Mouse (Mus musculus): Measurements from ENCODE around the gene Pkp4.
"Not testable (repeated sequence)": the region's sequence is repeated elsewhere in the genome, so short reads cannot be mapped to it uniquely, and the experiment has no call there.

The Pkp4 gene

GRCm38 (mm10) chr2:59383852-59384776 is 223.5 kb downstream of the Pkp4 start:
- CTCF ChIA-PET, result no interaction called here

- CTCF ChIA-PET, result no interaction called here
Measured at GRCm38 (mm10) chr2:59385211-59385935, 224.7 kb downstream of the Pkp4 start.

GRCm38 (mm10) chr2:59389971-59390370 is 229.3 kb downstream of the Pkp4 start:
- CTCF ChIA-PET, result no interaction called here

- CTCF ChIA-PET, result no interaction called here
Measured at GRCm38 (mm10) chr2:59393177-59393576, 232.5 kb downstream of the Pkp4 start.

- CTCF ChIA-PET, result no interaction called here
Measured at GRCm38 (mm10) chr2:59394651-59395050, 234.0 kb downstream of the Pkp4 start.

GRCm38 (mm10) chr2:59395160-59395650 is 234.6 kb downstream of the Pkp4 start:
- CTCF ChIA-PET, result not testable (repeated sequence)

- CTCF ChIA-PET, result no interaction called here
Measured at GRCm38 (mm10) chr2:59396555-59396954, 235.9 kb downstream of the Pkp4 start.

- CTCF ChIA-PET, result no interaction called here
Measured at GRCm38 (mm10) chr2:59397531-59397930, 236.9 kb downstream of the Pkp4 start.

- CTCF ChIA-PET, result no interaction called here
Measured at GRCm38 (mm10) chr2:59400901-59401378, 240.3 kb downstream of the Pkp4 start.

GRCm38 (mm10) chr2:59401841-59402461 is 241.3 kb downstream of the Pkp4 start:
- CTCF ChIA-PET, result no interaction called here

- CTCF ChIA-PET, result no interaction called here
Measured at GRCm38 (mm10) chr2:59404022-59404421, 243.4 kb downstream of the Pkp4 start.

Data from spleen, embryonic (tissue).